Mouse (Mus musculus): ENCODE results near the gene Stfa3.

GRCm38 (mm10) chr16:36471066-36471633, 16.0 kb upstream of the Stfa3 start:
- no peak for TF ChIP-seq GATA1 (IDR thresholded peaks at IDR 0.05; ENCODE audit: borderline replicate concordance, low read length)
- no peak for TF ChIP-seq FLI1 (IDR thresholded peaks at IDR 0.05; ENCODE audit: low read length)

Data from megakaryocyte, embryonic 14.5 days (primary cell).